11 mouse cellular contexts compared by ENCODE assay signal in genomic region chr13:44622661-44623355, GRCm38 (mm10).
A peak's percentile ranks its signal among the peaks of the same experiment; 100 is the strongest.
DNase-seq lines count a peak whose midpoint lies in the region; ATAC-seq and TF ChIP-seq lines count a peak whose summit lies in the region.
"Had no signal": no experiment of that assay in that cellular context is flagged by ENCODE, and none has a peak within 500 bp of the region (broad histone marks: within the 10 kb centered on the region; RNA-seq: fewer than 3 reads in every experiment).

No protein-coding gene starts in this region.

- H3K27ac ChIP-seq in heart, embryonic 16.5 days (ENCODE audit: low read length), result peak overlapping the region; percentile 96
- peak overlapping the region; percentile 42; the same call in 1 of the 2 replicates for H3K27ac ChIP-seq in lung, embryonic 14.5 days (ENCODE audit: low read depth)
- H3K27ac ChIP-seq: embryonic facial prominence, embryonic 13.5 days; limb, embryonic 13.5 days had no signal

- H3K36me3 ChIP-seq in heart, embryonic 16.5 days (ENCODE audit: control insufficient read depth, insufficient read depth), result no peaks in the 10 kb centered on the region
- no peaks in the 10 kb centered on the region for H3K36me3 ChIP-seq in lung, embryonic 14.5 days (ENCODE audit: insufficient read depth)
- H3K36me3 ChIP-seq: embryonic facial prominence, embryonic 13.5 days; G1E; limb, embryonic 13.5 days had no signal

- peak; percentile 73 for ATAC-seq in heart, embryonic 16.5 days (replicated peaks; ENCODE audit: extremely low read depth, insufficient read depth, low FRiP score)
- peak; percentile 49; the same call in 1 of the 2 replicates for ATAC-seq in lung, embryonic 14.5 days (ENCODE audit: insufficient read depth)

- peak overlapping the region; percentile 36 for H3K4me2 ChIP-seq in heart, embryonic 16.5 days (ENCODE audit: low read depth, low read length)
- no peak overlapping the region for H3K4me2 ChIP-seq in lung, embryonic 14.5 days
- H3K4me2 ChIP-seq: embryonic facial prominence, embryonic 13.5 days; limb, embryonic 13.5 days had no signal

- H3K27me3 ChIP-seq in heart, embryonic 16.5 days (ENCODE audit: control insufficient read depth, insufficient read depth, low read length), result no peaks in the 10 kb centered on the region
- no peaks in the 10 kb centered on the region for H3K27me3 ChIP-seq in lung, embryonic 14.5 days (ENCODE audit: insufficient read depth, low read length)
- H3K27me3 ChIP-seq: embryonic facial prominence, embryonic 13.5 days; limb, embryonic 13.5 days had no signal

- H3K9ac ChIP-seq in heart, embryonic 16.5 days (ENCODE audit: low read length), result peak overlapping the region; percentile 60
- no peak overlapping the region for H3K9ac ChIP-seq in lung, embryonic 14.5 days
- H3K9ac ChIP-seq: embryonic facial prominence, embryonic 13.5 days; limb, embryonic 13.5 days had no signal

- no peak for TF ChIP-seq CTCF in lung, embryonic 14.5 days (IDR thresholded peaks at IDR 0.05; ENCODE audit: low read depth)

- H3K4me3 ChIP-seq in heart, embryonic 16.5 days (ENCODE audit: low read length), result no peak overlapping the region; the same call in 1 of the 2 replicates
- H3K4me3 ChIP-seq in lung, embryonic 14.5 days (ENCODE audit: low read depth, low read length), result no peak overlapping the region
- H3K4me3 ChIP-seq: embryonic facial prominence, embryonic 13.5 days; limb, embryonic 13.5 days had no signal

- peaks cover 51% of the 10 kb centered on the region for H3K4me1 ChIP-seq in heart, embryonic 16.5 days (ENCODE audit: control insufficient read depth, insufficient read depth, low read length)
- H3K4me1 ChIP-seq in lung, embryonic 14.5 days (ENCODE audit: insufficient read depth), result no peaks in the 10 kb centered on the region

- H3K9me3 ChIP-seq in heart, embryonic 16.5 days (replicated peaks; ENCODE audit: control insufficient read depth, low read length), result no peaks in the 10 kb centered on the region
- no peaks in the 10 kb centered on the region for H3K9me3 ChIP-seq in lung, embryonic 14.5 days (ENCODE audit: low read depth, low read length)
- H3K9me3 ChIP-seq: embryonic facial prominence, embryonic 13.5 days; G1E; limb, embryonic 13.5 days had no signal

- DNase-seq in layer of hippocampus, postnatal 14 days (ENCODE audit: low spot score in 2 of 2), result peak; percentile 24 to 44
- DNase-seq in layer of hippocampus, adult 11-12 months (ENCODE audit: low spot score), result no peak
- peak; percentile 26 for DNase-seq in cerebellum, adult 8-10 months
- DNase-seq in lung, embryonic 14.5 days, result peak; percentile 42
- no peak for DNase-seq in spleen, adult 18-20 months
- DNase-seq in spleen, postnatal 36 days (ENCODE audit: low spot score in 2 of 2), result no peak
- DNase-seq in left cerebral cortex, adult 11 months (ENCODE audit: low spot score), result no peak

- WGBS in heart, embryonic 16.5 days, result 21% methylated on average over 12 of the region's 12 CpGs
- 33% methylated on average over 12 of the region's 12 CpGs for WGBS in lung, embryonic 14.5 days

Comparison
In these comparisons a context has a peak if more than half of its experiments do, and no peak if none do; other contexts are left out.
1. DNase-seq: peak in layer of hippocampus, postnatal 14 days (2 of 2), cerebellum, adult 8-10 months (single experiment) and lung, embryonic 14.5 days (single experiment); none in layer of hippocampus, adult 11-12 months (single experiment), spleen, adult 18-20 months (0 of 2), spleen, postnatal 36 days (0 of 2) and left cerebral cortex, adult 11 months (single experiment).